Comparison of ENCODE assay signal across 18 mouse cellular contexts in the genomic region with DNA sequence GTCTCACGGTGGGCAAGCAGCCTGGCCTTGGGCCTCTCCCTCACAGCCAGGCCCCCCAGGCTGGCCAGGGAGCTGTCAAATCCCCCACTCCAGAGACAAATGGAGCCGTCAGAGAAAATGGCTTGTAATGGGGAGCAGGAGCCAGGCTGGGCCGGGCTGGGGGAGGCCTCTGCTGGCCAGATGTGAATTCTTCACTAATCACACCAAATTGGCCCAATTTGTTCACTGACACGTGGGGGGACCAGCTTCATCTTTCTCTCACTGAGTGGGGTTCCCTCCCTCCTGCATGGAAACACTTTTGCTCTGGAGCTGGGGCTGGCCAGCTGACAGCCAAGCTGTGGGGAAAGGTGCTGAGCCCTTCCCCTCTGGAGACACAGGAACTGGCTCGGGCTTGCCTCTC. TPM values are rescaled to one million over a fixed set of nuclear protein-coding genes. Genes with fewer than 3 reads are reported as not detected.
DNase-seq lines count a peak whose midpoint lies in the region; ATAC-seq and TF ChIP-seq lines count a peak whose summit lies in the region.
"Had no signal": no experiment of that assay in that cellular context is flagged by ENCODE, and none has a peak within 500 bp of the region (broad histone marks: within the 10 kb centered on the region; RNA-seq: fewer than 3 reads in every experiment).

No protein-coding gene starts in this region.

- in situ Hi-C loops in CH12.LX (cut with MboI; ENCODE audit: low pct_ligation_motif_present, low pct_unique_long_range_greater_than_20kb, low sequenced_read_pairs) = no loop called here

- no peaks in the 10 kb centered on the region for H3K79me2 ChIP-seq in CH12.LX (replicated peaks; ENCODE audit: control insufficient read depth, extremely low read depth, insufficient read depth, poor library complexity, severe bottlenecking)

- DNase-seq in forebrain, embryonic 10.5 days (ENCODE audit: extremely low spot score, low spot score) = no peak
- no peak for DNase-seq in forebrain, embryonic 11.5 days (ENCODE audit: low spot score)
- no peak for DNase-seq in CH12.LX (ENCODE audit: extremely low read depth)
- DNase-seq in spleen, adult 12 weeks (ENCODE audit: low spot score) = no peak
- no peak for DNase-seq in liver, postnatal 0 days
- DNase-seq: cerebellum, adult 11-12 months; thymus, postnatal 4 days had no signal

- H3K36me3 ChIP-seq in forebrain, embryonic 10.5 days (replicated peaks) = no peaks in the 10 kb centered on the region
- no peaks in the 10 kb centered on the region for H3K36me3 ChIP-seq in forebrain, embryonic 11.5 days (ENCODE audit: control insufficient read depth, insufficient read depth, low read length)
- no peaks in the 10 kb centered on the region for H3K36me3 ChIP-seq in CH12.LX (replicated peaks in 1 of 2; ENCODE audit: control insufficient read depth in 1 of 2, insufficient read depth in 1 of 2, low read length in 1 of 2)
- no peaks in the 10 kb centered on the region for H3K36me3 ChIP-seq in embryonic facial prominence, embryonic 13.5 days
- H3K36me3 ChIP-seq in limb, embryonic 12.5 days = no peaks in the 10 kb centered on the region
- H3K36me3 ChIP-seq in liver, postnatal 0 days (replicated peaks; ENCODE audit: insufficient read depth, low read length) = no peaks in the 10 kb centered on the region
- H3K36me3 ChIP-seq: heart, embryonic 15.5 days had no signal

- WGBS in forebrain, embryonic 10.5 days = 16% methylated on average over 5 of the region's 5 CpGs
- 19% methylated on average over 5 of the region's 5 CpGs for WGBS in forebrain, embryonic 11.5 days
- 4% methylated on average over 5 of the region's 5 CpGs for WGBS in embryonic facial prominence, embryonic 13.5 days
- 1% methylated on average over 5 of the region's 5 CpGs for WGBS in limb, embryonic 12.5 days
- 33% methylated on average over 5 of the region's 5 CpGs for WGBS in liver, postnatal 0 days (ENCODE audit: insufficient replicate concordance)

- H3K4me1 ChIP-seq in forebrain, embryonic 10.5 days = peaks cover 36% of the 10 kb centered on the region
- H3K4me1 ChIP-seq in forebrain, embryonic 11.5 days (replicated peaks; ENCODE audit: control insufficient read depth, insufficient read depth, low read length) = peaks cover 9% of the 10 kb centered on the region
- peaks cover 2 to 5% of the 10 kb centered on the region in 2 experiments; a peak in 2 of 4 replicates for H3K4me1 ChIP-seq in CH12.LX (ENCODE audit: control insufficient read depth in 1 of 2, insufficient read depth in 2 of 2)
- H3K4me1 ChIP-seq in embryonic facial prominence, embryonic 13.5 days = peaks cover 49% of the 10 kb centered on the region
- H3K4me1 ChIP-seq in limb, embryonic 12.5 days (replicated peaks) = peaks cover 40% of the 10 kb centered on the region
- H3K4me1 ChIP-seq in liver, postnatal 0 days (ENCODE audit: insufficient read depth) = peaks cover 4% of the 10 kb centered on the region; the same call in 1 of the 2 replicates

- 0 out of 2 replicates have a peak overlapping the region, but pooled peaks have one; percentile 51 for H3K27ac ChIP-seq in forebrain, embryonic 10.5 days
- H3K27ac ChIP-seq in forebrain, embryonic 11.5 days (ENCODE audit: low read depth, low read length) = no peak overlapping the region; the same call in 1 of the 2 replicates
- no peak overlapping the region for H3K27ac ChIP-seq in CH12.LX (ENCODE audit: insufficient read depth, low read depth)
- H3K27ac ChIP-seq in embryonic facial prominence, embryonic 13.5 days = peak overlapping the region; percentile 55
- 0 out of 2 replicates have a peak overlapping the region, but pooled peaks have one; percentile 17 for H3K27ac ChIP-seq in limb, embryonic 12.5 days
- no peak overlapping the region for H3K27ac ChIP-seq in liver, postnatal 0 days (ENCODE audit: low read depth)
- H3K27ac ChIP-seq: heart, embryonic 15.5 days; layer of hippocampus, adult 2 months; left cerebral cortex, adult 2 months had no signal

- dilution Hi-C loops in CH12.LX (cut with MboI; ENCODE audit: extremely low pct_ligation_motif_present, extremely low pct_unique_long_range_greater_than_20kb, low sequenced_read_pairs) = no loop called here

- H3K9ac ChIP-seq in forebrain, embryonic 11.5 days (ENCODE audit: low read length) = no peak overlapping the region
- no peak overlapping the region for H3K9ac ChIP-seq in CH12.LX (ENCODE audit: insufficient read depth, low read depth)
- peak overlapping the region; percentile 45; the same call in 1 of the 2 replicates for H3K9ac ChIP-seq in embryonic facial prominence, embryonic 13.5 days
- H3K9ac ChIP-seq in limb, embryonic 12.5 days (replicated peaks) = no peak overlapping the region; the same call in 1 of the 2 replicates
- no peak overlapping the region for H3K9ac ChIP-seq in liver, postnatal 0 days (replicated peaks)
- H3K9ac ChIP-seq: heart, embryonic 15.5 days had no signal

- H3K27me3 ChIP-seq in forebrain, embryonic 10.5 days (ENCODE audit: poor library complexity, severe bottlenecking) = peaks cover 73% of the 10 kb centered on the region
- H3K27me3 ChIP-seq in forebrain, embryonic 11.5 days (ENCODE audit: control insufficient read depth, insufficient read depth, low read length) = no peaks in the 10 kb centered on the region
- H3K27me3 ChIP-seq in CH12.LX (replicated peaks) = peaks cover 92% of the 10 kb centered on the region
- peaks cover 8% of the 10 kb centered on the region; the same call in 1 of the 2 replicates for H3K27me3 ChIP-seq in embryonic facial prominence, embryonic 13.5 days
- H3K27me3 ChIP-seq in limb, embryonic 12.5 days = peaks cover 45% of the 10 kb centered on the region
- H3K27me3 ChIP-seq in liver, postnatal 0 days (ENCODE audit: insufficient read depth, low read length) = peaks cover 9% of the 10 kb centered on the region; the same call in 1 of the 2 replicates

- no peak for TF ChIP-seq CTCF in CH12.LX (conservative IDR thresholded peaks at IDR 0.05 in 1 of 2, IDR thresholded peaks at IDR 0.05 in 1 of 2; ENCODE audit: low read depth in 2 of 2, low read length in 2 of 2)
- TF ChIP-seq CTCF in liver, postnatal 0 days (IDR thresholded peaks at IDR 0.05; ENCODE audit: low read depth) = no peak

- no peak for TF ChIP-seq POLR2A in CH12.LX (IDR thresholded peaks at IDR 0.05; ENCODE audit: low read depth, low read length)

- no peak for TF ChIP-seq EP300 in CH12.LX (IDR thresholded peaks at IDR 0.05; ENCODE audit: low read length)
- no peak for TF ChIP-seq EP300 in liver, postnatal 0 days (IDR thresholded peaks at IDR 0.05; ENCODE audit: low read depth)

- no peak for TF ChIP-seq RAD21 in CH12.LX (IDR thresholded peaks at IDR 0.05; ENCODE audit: low read depth, low read length)

- H3K4me2 ChIP-seq in forebrain, embryonic 11.5 days (ENCODE audit: low read depth, low read length, severe bottlenecking) = no peak overlapping the region
- no peak overlapping the region for H3K4me2 ChIP-seq in CH12.LX (ENCODE audit: insufficient read depth, low read depth, poor library complexity, severe bottlenecking)
- peak overlapping the region; percentile 5; the same call in 1 of the 2 replicates for H3K4me2 ChIP-seq in embryonic facial prominence, embryonic 13.5 days
- no peak overlapping the region for H3K4me2 ChIP-seq in limb, embryonic 12.5 days
- H3K4me2 ChIP-seq in liver, postnatal 0 days (ENCODE audit: low read depth, low read length) = no peak overlapping the region
- H3K4me2 ChIP-seq: heart, embryonic 15.5 days; liver, embryonic 11.5 days had no signal

- H3K4me3 ChIP-seq in forebrain, embryonic 10.5 days = no peak overlapping the region
- H3K4me3 ChIP-seq in forebrain, embryonic 11.5 days (ENCODE audit: low read depth, low read length) = no peak overlapping the region
- no peak overlapping the region for H3K4me3 ChIP-seq in CH12.LX (replicated peaks in 1 of 3; ENCODE audit: low read depth in 2 of 3, low read length in 2 of 3, poor library complexity in 1 of 3)
- no peak overlapping the region for H3K4me3 ChIP-seq in embryonic facial prominence, embryonic 13.5 days
- H3K4me3 ChIP-seq in limb, embryonic 12.5 days (replicated peaks) = no peak overlapping the region
- H3K4me3 ChIP-seq in liver, postnatal 0 days (ENCODE audit: low read depth, low read length) = no peak overlapping the region
- H3K4me3 ChIP-seq: heart, embryonic 15.5 days; layer of hippocampus, adult 2 months; left cerebral cortex, adult 2 months had no signal

- no peak for ATAC-seq in forebrain, embryonic 11.5 days (replicated peaks; ENCODE audit: low FRiP score)
- no peak for ATAC-seq in embryonic facial prominence, embryonic 13.5 days (ENCODE audit: insufficient number of reproducible peaks, insufficient read depth, low FRiP score, low TSS enrichment, low read depth)
- no peak for ATAC-seq in limb, embryonic 12.5 days (ENCODE audit: insufficient number of reproducible peaks, insufficient read depth, low FRiP score, low TSS enrichment, low read depth)
- no peak for ATAC-seq in erythroblast, adult 5-6 weeks (replicated peaks; ENCODE audit: low FRiP score, poor library complexity, severe bottlenecking)
- no peak for ATAC-seq in liver, postnatal 0 days
- ATAC-seq: midbrain, embryonic 16.5 days had no signal

- H3K9me3 ChIP-seq in forebrain, embryonic 10.5 days = no peaks in the 10 kb centered on the region
- no peaks in the 10 kb centered on the region for H3K9me3 ChIP-seq in forebrain, embryonic 11.5 days (ENCODE audit: control insufficient read depth, low read length)
- no peaks in the 10 kb centered on the region for H3K9me3 ChIP-seq in CH12.LX (replicated peaks; ENCODE audit: low read length)
- no peaks in the 10 kb centered on the region for H3K9me3 ChIP-seq in embryonic facial prominence, embryonic 13.5 days
- no peaks in the 10 kb centered on the region for H3K9me3 ChIP-seq in limb, embryonic 12.5 days
- no peaks in the 10 kb centered on the region for H3K9me3 ChIP-seq in liver, postnatal 0 days (ENCODE audit: low read length)
- H3K9me3 ChIP-seq: heart, embryonic 15.5 days had no signal

TF ChIP-seq in CH12.LX, 34 proteins besides CTCF, POLR2A, EP300 and RAD21 (continues in another document):
- TF ChIP-seq SIN3A (IDR thresholded peaks at IDR 0.05; ENCODE audit: low read length) (no peak), MAZ (IDR thresholded peaks at IDR 0.05; ENCODE audit: low read depth, low read length) (no peak), MEF2A (IDR thresholded peaks at IDR 0.05; ENCODE audit: borderline replicate concordance, low read depth, low read length) (no peak)

RNA-seq across cellular contexts. Expression of a gene that starts 47.0 kb away (rescaled TPM):
- polyA plus RNA-seq in forebrain, embryonic 10.5 days (2016; fragmentation: Nextera tagmentation; extraction: Ambion mirVana) = not detected in 2 replicates
- polyA plus RNA-seq in forebrain, embryonic 11.5 days (2014; fragmentation: Nextera tagmentation; extraction: Ambion mirVana) = 0.29 TPM in 1 of 2 replicates, not detected in the other
- total RNA-seq in CH12.LX (2012; rRNA removed) (not detected in 2 replicates), CH12.LX (2014; rRNA removed) (not detected in 2 replicates)
- polyA plus RNA-seq in CH12.LX (2012; ENCODE audit: insufficient read length, low read depth) = 0.19 TPM in 1 of 2 replicates, not detected in the other
- polyA plus RNA-seq in embryonic facial prominence, embryonic 13.5 days (2015; fragmentation: Nextera tagmentation; extraction: Ambion mirVana) = not detected in 2 replicates
- not detected in 2 replicates for polyA plus RNA-seq in limb, embryonic 12.5 days (2016; fragmentation: Nextera tagmentation; extraction: Ambion mirVana)
- not detected in 2 replicates for total RNA-seq in erythroblast, adult 5-6 weeks (2015; ENCODE audit: low replicate concordance)
- 0.84 TPM in 1 of 2 replicates, not detected in the other for total RNA-seq in erythroblast, adult 5-6 weeks (2017; ENCODE audit: low replicate concordance)
- not detected in 2 replicates for polyA plus RNA-seq in liver, postnatal 0 days (2015; fragmentation: Nextera tagmentation; extraction: Ambion mirVana)
- total RNA-seq: gastrocnemius, postnatal 4 days; layer of hippocampus, adult 2 months; left cerebral cortex, adult 2 months had no signal
- polyA plus RNA-seq: heart, embryonic 15.5 days; kidney, embryonic 14.5 days; liver, embryonic 11.5 days; lung, embryonic 16.5 days; midbrain, embryonic 16.5 days had no signal

Comparison
In these comparisons a context has a peak if more than half of its experiments do, and no peak if none do; other contexts are left out.
1. H3K27ac ChIP-seq: peak in forebrain, embryonic 10.5 days (single experiment), embryonic facial prominence, embryonic 13.5 days (single experiment) and limb, embryonic 12.5 days (single experiment); none in forebrain, embryonic 11.5 days (single experiment), CH12.LX (single experiment) and liver, postnatal 0 days (single experiment).